Mouse (Mus musculus): ENCODE data around the gene Hsph1.

Gene Hsph1

GRCm38 (mm10) chr5:149587327-149587895 lies 48.8 kb downstream of the Hsph1 start:
- no peak for DNase-seq

GRCm38 (mm10) chr5:149585910-149586309 lies 50.3 kb downstream of the Hsph1 start:
- no peak for DNase-seq

GRCm38 (mm10) chr5:149585231-149585630 lies 50.9 kb downstream of the Hsph1 start:
- no peak for DNase-seq

- DNase-seq: no peak
Observed at GRCm38 (mm10) chr5:149584154-149584655, 52.0 kb downstream of the Hsph1 start.

GRCm38 (mm10) chr5:149583507-149583906 lies 52.7 kb downstream of the Hsph1 start:
- DNase-seq: no peak

- no peak for DNase-seq
Observed at GRCm38 (mm10) chr5:149582642-149583262, 53.4 kb downstream of the Hsph1 start.

GRCm38 (mm10) chr5:149577449-149577848 lies 58.7 kb downstream of the Hsph1 start:
- no peak for DNase-seq

- no peak for DNase-seq
Observed at GRCm38 (mm10) chr5:149576977-149577376, 59.2 kb downstream of the Hsph1 start.

GRCm38 (mm10) chr5:149568993-149569392 lies 67.2 kb downstream of the Hsph1 start:
- DNase-seq: no peak

- DNase-seq: no peak
Observed at GRCm38 (mm10) chr5:149566957-149567356, 69.2 kb downstream of the Hsph1 start.

- DNase-seq: no peak
Observed at GRCm38 (mm10) chr5:149566026-149566425, 70.2 kb downstream of the Hsph1 start.

Data from spleen, adult 18-20 months (tissue).